Mouse (Mus musculus) cortical plate, adult 2 months (tissue): Measurements from ENCODE around the gene Nlrc5.

Experiments
- CTCF ChIP-seq: fragments of 200-500 bp; IDR thresholded peaks from 2 replicates; pipeline ENCODE4 v1.5.1; 2011; ENCODE audit warnings: mild to moderate bottlenecking, control low read depth, low read length; ENCODE audit not compliant: insufficient read depth; ENCODE audit errors: extremely low read depth
- POLR2A ChIP-seq: fragments of 200-500 bp; IDR thresholded peaks from 2 replicates; pipeline ENCODE4 v1.6.1; 2011; ENCODE audit warnings: mild to moderate bottlenecking, low read length, control low read depth; ENCODE audit not compliant: insufficient read depth; ENCODE audit errors: extremely low read depth

DNA sequence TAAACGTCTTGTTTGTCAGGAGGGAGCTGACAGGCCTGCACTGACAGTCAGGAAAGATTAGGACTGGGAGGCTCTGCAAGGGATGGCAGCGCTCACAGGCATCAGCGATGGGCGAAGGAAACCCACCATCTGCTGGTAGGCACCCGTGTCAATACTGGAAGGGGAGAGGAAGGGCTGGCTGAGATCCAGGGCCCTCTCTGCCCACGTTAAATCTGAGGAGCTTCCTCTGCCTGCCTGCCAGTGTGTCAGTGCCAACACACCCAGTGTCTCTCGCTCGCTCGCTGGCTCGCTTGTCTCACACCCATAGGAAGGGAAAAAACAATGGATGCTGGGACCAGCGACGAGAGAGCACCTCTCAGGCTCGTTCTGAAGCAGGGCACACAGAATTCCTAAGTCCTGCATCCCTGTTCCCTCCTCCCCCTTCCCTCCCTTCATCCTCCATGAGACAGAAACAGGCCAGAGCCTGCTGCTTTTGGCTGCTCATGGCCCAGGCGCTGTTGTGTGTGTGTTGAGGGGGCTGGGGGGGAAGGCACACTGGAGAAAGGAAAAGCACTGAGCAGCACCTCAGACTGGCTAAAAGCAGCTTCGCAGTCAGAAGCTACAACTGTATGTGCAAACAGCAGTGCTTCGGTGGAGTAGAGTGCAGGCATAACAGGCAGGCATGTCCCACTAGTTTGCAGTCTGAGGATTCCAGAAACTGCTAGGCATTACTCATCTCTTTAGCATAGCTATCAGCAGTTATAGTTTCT, 140.2 kb downstream of the Nlrc5 start:
- TF ChIP-seq CTCF: no peak
- no peak for TF ChIP-seq POLR2A
